Mouse (Mus musculus) adrenal gland, postnatal 14 days (tissue): ENCODE measurements at regions not wholly inside any gene's neighbourhood (a gene's known extent, or its start where the extent isn't known, plus 50 kb on each side); places are given as distances from the start of the nearest gene placed in this dataset.
"Not testable (repeated sequence)": the region's sequence is repeated elsewhere in the genome, so short reads cannot be mapped to it uniquely, and the experiment has no call there.

Experiments
- DNase-seq: peaks from one replicate; pipeline ENCODE4 v3.0.0; 2021; ENCODE audit warnings: mixed read lengths

- DNase-seq, result no peak
Observed at GRCm38 (mm10) chr5:17208554-17209283, 164.3 kb upstream of the Speer4f2 start.

GRCm38 (mm10) chr5:17210723-17211245 is 162.2 kb upstream of the Speer4f2 start:
- no peak for DNase-seq

GRCm38 (mm10) chr5:17223542-17223941 is 149.4 kb upstream of the Speer4f2 start:
- DNase-seq, result not testable (repeated sequence)

GRCm38 (mm10) chr5:17247732-17248606 is 125.0 kb upstream of the Speer4f2 start:
- DNase-seq, result no peak

GRCm38 (mm10) chr5:17260541-17261325 is 112.2 kb upstream of the Speer4f2 start:
- DNase-seq, result no peak

GRCm38 (mm10) chr5:17262126-17262525 is 110.9 kb upstream of the Speer4f2 start:
- DNase-seq, result no peak

GRCm38 (mm10) chr5:17271153-17271552 is 101.8 kb upstream of the Speer4f2 start:
- no peak for DNase-seq

- no peak for DNase-seq
Observed at GRCm38 (mm10) chr5:17271722-17272479, 101.1 kb upstream of the Speer4f2 start.

GRCm38 (mm10) chr5:17275346-17275745 is 97.6 kb upstream of the Speer4f2 start:
- no peak for DNase-seq

GRCm38 (mm10) chr5:17276782-17277578 is 96.0 kb upstream of the Speer4f2 start:
- DNase-seq, result no peak

GRCm38 (mm10) chr5:17280203-17280602 is 92.8 kb upstream of the Speer4f2 start:
- DNase-seq, result no peak

- no peak for DNase-seq
Observed at GRCm38 (mm10) chr5:17280951-17281350, 92.0 kb upstream of the Speer4f2 start.

GRCm38 (mm10) chr5:17289028-17289427 is 84.0 kb upstream of the Speer4f2 start:
- DNase-seq, result no peak

GRCm38 (mm10) chr5:17292559-17292958 is 80.4 kb upstream of the Speer4f2 start:
- no peak for DNase-seq

GRCm38 (mm10) chr5:17296571-17297035 is 76.4 kb upstream of the Speer4f2 start:
- no peak for DNase-seq

- DNase-seq, result no peak
Observed at GRCm38 (mm10) chr5:17299846-17300245, 73.1 kb upstream of the Speer4f2 start.

- no peak for DNase-seq
Observed at GRCm38 (mm10) chr5:17321501-17321900, 51.5 kb upstream of the Speer4f2 start.
